Mouse (Mus musculus) gastrocnemius, postnatal 10 days (tissue): ENCODE measurements around the gene Zfp663. TPM values are rescaled to one million over a fixed set of nuclear protein-coding genes. Genes with fewer than 3 reads are reported as not detected.
A peak's percentile ranks its signal among the peaks of the same experiment; 100 is the strongest.

ENCODE experiments used
- DNase-seq: peaks from one replicate; pipeline ENCODE4 v3.0.0; 2021; ENCODE audit warnings: mixed read lengths
- total RNA-seq, 2 experiments: library from RNA; stranded (reverse); gene quantifications; 2 replicates each; pipeline ENCODE4 v1.2.3; 2021

Gene Zfp663
- total RNA-seq, 2 experiments from 2014 or later = 0.23 TPM; not detected in 1

DNA sequence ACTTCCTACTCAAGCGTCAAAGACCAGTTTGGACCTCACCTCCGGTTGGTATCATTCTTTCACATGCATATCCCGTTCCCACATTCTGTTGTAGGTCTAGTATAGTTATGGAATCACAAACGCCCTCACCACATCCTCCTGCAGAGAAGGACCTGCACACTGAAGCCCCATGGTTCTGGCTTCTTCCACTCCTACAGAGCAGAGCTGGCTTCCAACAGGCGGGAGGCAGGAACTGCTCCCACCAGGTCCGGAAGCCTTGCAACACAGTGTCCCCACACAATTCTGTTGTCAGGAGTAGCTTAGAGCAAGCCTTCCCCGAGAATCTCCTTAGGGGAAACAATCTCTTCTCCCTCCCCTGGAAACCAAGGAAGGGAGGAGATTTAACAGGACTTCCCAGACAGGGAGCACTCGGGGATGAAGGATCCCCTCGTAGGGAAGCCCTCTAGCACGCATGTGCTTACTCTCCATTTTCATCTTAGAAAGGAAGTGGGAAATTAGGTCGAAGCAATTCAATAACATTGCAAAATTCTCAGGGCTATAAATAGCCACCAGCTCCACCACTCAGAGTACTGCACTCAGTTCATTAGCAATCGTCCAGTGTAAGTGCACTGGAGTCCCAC, 47.9 kb downstream of the Zfp663 start:
- no peak for DNase-seq

DNA sequence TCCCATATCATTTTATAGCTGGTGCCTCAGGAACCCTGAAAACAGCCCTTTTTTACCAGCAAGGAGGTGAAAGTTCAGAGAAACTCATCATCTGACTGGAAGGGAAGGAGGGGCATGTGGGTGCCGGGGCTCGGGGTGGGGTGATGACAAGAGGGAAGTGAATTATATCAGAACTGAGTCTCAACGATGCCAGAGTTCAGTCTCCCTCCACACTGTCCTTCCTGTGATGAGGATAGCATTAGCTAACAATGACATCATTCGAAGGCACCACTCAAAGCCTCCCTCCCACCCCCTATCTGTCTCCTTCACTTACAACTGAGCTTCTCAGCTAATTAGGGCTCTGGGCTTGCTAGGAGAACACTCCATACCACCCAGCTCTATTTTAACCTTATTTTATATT, 49.0 kb downstream of the Zfp663 start:
- DNase-seq = no peak

DNA sequence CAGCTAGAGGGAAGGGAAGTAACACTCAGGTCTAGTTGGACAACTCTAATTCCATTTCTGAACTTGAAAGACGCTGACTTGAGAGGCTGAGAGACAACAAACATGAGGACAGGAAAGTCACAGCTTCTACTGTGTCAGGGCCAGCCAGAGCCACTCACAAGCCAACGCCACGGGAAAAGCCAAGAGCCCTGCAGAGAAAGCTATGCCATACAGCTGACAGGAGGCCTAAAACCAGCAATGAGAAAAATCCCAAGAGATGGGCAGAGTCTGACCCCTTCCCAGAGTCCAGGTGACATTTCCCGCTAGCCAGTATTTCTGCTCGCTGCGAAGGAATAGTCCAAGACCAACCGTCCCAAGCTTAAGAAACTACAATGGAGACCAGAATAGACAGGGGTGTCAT, 49.6 kb downstream of the Zfp663 start:
- DNase-seq = no peak

DNA sequence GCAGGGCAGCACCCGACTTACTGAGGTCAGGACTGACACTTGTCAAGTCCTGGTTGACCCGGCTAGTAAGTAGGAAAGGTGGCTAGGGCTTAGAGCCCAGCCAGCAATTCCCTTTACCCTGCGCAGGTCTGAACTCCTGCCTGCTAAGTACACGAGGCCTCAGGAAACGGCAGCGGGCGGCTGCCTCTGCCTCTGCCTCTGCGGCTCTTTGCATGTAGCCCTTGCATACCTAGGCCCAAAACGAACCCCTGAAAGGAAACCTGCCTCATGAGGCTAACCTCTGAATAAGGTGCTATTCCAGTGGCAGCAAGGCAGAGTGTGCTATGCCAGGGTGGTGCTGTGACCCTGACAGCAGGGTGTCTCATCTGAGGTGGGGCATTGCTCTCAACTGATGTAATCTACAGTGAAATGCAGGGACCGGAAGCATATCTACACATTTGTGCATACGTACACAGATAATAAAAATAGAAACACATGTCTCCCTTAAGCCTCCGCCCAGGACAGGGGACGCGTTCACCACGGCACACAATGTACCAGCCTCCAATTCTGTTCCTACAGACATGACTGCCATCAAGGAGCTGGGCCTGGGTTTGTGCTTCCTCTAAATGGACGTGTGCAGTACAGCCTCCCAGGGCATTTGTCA, 50.8 kb downstream of the Zfp663 start:
- no peak for DNase-seq

DNA sequence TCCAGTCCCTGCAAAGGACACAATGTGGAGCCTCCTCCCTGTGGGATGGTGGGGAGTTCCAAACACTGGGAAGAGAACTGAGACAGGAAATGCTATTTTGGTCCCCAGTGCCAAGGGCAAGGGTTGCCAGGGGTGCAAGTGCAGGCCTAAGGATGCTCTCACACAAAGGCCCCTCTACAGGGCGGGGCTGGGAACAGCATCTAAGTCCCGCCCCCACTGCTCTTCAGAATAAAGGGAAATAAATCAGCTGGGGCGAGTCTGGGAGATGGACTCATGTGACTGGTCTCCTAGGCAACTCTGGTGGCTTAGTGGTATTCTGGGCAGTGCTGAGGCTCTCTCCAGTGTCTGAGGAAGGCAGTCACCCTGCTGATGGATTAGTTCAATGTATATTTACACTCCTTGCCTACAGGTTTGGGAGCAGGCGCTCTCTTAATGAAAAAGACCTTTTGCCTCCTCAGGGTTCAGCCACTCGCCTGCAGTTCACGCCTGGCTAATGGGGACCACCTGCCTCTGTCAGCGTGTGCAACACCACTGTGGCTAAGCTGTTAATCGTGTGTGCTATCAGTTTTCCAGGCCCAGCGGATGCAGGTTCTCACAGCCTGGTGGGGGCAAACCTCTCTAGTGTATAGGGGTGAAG, 51.6 kb downstream of the Zfp663 start:
- DNase-seq = peak; percentile 40

DNA sequence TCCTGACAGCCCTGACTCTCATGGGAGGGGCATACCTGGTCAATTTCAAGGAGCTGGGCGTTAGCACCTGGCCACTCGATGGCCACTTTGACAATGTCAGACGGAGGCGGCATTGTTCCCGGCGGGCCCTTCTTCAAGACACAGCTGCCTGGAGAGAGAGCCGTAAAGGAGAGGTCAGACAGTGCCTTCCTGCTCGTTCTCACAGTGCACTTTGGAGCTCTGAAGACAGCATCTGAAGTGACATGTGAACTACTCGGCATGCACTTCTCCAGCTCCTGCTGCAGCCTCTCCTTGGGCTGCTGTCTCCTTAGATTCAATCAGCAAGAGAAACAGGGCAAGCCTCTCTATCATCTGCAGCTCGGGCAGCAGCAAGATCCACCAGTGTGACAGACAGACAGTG, 52.3 kb downstream of the Zfp663 start:
- DNase-seq = no peak

DNA sequence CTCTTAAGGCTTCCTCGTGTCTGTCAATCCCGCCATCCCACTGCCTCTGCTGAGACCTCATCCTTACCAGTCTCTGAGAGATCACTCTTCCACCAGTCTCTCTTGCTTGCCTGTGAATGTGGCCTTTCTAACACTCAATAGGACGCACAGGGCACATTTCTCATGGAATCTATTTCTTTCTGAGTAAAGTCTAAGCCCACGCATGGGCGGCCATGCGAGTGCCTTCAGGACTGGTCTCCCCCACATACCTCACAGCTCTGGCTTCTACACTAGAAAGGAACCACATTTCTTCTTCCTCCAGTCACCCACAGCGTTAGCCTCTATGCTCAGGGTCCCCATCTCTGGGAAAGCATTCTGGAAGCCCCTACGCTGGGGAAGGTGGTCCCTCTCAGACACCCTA, 54.3 kb downstream of the Zfp663 start:
- DNase-seq = no peak

DNA sequence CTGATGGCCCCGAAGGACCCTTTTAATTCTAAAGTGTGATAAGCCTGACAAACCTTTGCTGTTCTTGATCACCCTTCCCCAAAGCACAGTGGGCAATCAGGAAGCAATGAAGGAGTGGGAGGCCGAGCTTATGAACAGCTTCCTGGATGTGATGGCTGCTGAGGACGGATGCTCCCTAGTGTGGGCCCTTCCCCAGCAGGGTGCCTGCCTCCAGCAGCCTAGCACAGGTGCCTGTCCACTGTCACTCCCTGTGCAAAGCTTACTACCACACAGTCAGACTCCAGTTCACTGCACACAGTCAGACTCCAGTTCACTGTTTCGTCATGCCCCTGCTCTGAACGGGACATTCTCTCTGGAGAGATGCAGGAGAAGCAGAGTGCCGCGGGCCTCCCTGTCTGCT, 56.1 kb downstream of the Zfp663 start:
- DNase-seq = no peak

DNA sequence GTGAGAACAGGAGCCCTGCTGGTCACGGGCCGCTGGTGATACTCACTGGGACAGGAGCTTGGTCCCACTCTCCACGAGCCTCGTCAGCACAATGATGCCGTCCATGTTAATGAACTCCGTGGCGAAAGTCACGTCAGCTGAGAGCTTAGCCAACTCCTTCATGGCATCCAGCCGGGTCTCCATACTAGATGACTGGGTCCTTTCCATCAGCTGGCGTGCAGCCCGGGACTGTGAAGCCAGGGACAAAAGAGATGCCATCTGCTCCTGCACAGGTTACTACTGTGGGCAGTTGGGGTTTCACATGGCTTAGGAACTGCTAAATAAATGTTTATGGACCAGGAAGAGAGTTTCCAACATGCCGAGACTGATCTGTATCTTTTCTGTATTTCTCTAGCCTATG, 57.0 kb downstream of the Zfp663 start:
- no peak for DNase-seq

DNA sequence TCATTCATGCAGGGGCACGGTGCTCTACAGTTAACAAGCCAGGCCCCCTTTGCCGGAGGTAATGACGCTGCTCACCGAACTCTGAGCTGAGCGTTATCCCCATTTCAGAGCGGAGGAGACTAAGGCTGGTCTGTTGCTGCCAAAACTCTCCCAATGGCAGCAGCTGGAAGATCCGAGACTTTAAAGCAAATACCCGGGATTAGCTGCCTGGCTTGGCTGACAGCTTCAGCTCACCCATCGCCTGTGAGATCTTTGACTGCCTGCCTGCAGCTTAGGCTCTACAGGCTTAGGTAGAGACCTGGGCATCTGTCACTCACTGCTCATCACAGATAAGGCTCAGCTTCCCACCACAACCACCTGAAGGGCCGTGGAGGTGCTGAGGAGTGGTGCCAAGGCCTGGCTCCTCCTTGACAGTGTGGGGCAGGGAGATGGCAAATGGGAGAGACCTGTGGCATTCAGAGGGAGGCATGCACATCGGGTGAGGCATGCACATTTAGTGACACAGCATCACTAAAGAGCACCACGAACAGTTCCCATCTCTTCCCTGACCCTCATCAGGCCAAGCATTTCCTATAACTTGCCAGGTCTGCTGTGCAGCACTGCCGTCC, 57.6 kb downstream of the Zfp663 start:
- no peak for DNase-seq

DNA sequence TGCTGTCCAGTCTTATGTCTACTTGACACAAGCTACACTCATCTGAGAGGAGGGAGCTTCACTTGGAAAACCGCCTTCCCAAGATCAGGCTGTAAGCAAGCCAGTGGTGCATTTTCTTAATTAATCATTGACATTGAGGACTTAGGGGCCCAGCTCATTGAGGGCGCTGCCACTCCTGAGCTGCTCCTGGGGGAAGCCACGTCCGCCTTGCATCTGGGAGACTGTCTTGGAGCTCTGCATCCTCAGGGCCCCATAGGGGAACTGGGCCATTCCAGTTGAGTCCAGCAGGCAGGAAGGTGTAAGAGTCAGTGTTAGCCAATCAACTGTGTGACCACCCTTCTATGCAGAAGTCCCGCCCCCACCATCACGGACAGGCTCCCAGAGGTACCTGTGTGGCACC, 60.7 kb downstream of the Zfp663 start:
- DNase-seq = no peak

DNA sequence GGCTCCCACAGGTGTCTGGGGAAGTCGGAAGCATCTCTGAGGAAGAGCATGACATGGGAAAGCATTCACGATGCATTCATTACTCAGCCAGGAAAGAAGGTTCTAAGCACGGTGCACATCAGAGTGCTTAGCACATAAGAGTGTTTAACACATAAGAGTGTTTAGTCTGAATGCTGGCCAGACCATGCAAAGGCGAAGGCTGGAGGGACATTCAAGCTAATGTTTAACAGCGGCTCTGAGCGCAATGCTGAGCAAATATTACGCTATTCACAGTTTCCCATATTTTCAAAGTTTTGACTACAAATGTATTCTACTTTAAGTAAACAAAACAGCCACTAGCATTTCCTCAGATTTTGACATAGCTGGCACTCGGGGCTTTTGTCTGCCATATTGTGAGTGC, 63.1 kb downstream of the Zfp663 start:
- DNase-seq = no peak

DNA sequence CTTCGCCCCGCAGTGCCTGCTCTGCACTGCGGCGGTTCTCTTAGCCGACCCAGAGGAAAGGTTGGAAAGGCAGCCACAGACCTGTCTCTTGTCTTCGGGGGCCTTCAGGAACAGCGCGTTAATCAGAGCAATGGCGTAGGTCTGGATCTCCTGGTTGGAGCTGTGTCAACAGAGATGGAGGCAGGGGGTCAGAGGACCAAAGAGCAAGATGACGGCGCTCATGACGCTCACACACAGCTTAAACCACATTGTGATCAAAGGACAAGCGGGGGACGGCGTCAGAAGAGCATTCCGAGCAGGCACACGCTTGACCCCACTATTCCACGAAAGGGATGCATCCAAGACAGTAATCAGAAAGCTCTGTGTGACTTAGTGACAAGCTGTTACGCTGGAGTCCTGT, 63.7 kb downstream of the Zfp663 start:
- no peak for DNase-seq

DNA sequence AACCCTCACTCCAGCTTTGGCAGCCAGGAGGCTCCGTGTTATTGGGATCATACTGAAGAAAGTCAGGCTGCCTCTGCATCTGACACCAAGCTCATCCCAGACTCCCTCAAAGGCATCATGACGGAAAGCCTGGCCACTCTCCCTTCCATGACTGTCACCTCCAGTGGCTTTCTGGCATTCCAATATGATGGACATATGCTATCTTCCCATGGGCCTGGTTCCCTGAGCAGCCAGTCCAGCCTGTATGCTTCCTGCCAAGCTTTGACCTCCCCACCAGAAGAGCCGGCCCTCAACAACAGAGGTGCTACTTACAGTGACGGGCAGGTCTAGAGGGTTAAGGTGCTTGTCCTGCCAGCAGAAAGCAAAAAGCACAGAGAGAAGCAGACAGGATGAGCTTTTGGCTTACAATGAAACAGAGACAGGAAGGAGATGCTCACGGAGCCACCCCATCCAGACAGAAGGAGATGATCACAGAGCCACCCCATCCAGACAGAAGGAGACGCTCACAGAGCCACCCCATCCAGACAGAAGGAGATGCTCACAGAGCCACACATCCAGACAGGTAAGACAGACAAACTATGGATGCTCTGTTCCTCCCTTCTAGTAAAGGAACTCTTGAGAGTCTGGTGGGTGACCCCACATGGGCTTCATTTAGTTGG, 65.0 kb downstream of the Zfp663 start:
- no peak for DNase-seq

DNA sequence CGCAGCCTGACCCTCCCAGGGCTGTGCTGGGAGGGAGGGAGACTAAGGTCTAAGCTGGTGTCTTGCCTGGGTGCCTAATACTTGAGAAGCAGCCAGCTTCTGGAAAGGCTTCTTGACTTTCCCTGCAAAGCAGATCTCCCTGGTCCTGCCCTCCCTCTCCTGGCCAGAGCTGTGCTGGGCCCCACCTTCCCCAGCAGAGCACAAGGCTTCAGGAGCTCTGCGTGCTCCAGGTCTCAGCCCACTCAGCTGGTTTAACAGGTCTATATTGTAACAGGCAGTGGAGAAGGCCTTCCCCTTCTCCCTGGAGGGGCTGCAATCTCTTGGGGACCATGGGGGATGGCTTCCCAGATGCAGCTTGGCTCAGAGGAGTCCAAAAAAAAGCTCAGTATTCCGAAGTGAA, 67.1 kb downstream of the Zfp663 start:
- no peak for DNase-seq

Other genes starting within 250 kb of the Zfp663 start
- gene Cdh22, start 133.9 kb downstream of the Zfp663 start, total RNA-seq = under 1 TPM; 0.07 to 0.25 TPM
- gene Slc35c2, start 80.9 kb downstream of the Zfp663 start, total RNA-seq = 10 to 100 TPM; 17.5 to 18.6 TPM
- 10 to 100 TPM; 20.3 to 24.3 TPM for gene Elmo2, start 42.2 kb downstream of the Zfp663 start, total RNA-seq
- gene Zfp334, start 19.5 kb upstream of the Zfp663 start, total RNA-seq = 1 to 10 TPM; 2.8 to 3.9 TPM
- gene Ocstamp, start 31.7 kb upstream of the Zfp663 start, total RNA-seq = 1 to 10 TPM in 1 of 2 experiments, under 1 TPM in 1; 0.14 to 1.3 TPM
- under 1 TPM; 0.38 to 0.52 TPM for gene Slc13a3, start 104.5 kb upstream of the Zfp663 start, total RNA-seq
- 10 to 100 TPM in 1 of 2 experiments, 1 to 10 TPM in 1; 9.2 to 10.7 TPM for gene Trp53rka, start 124.6 kb upstream of the Zfp663 start, total RNA-seq
- gene Slc2a10, start 135.1 kb upstream of the Zfp663 start, total RNA-seq = 1 to 10 TPM; 3.4 to 4.9 TPM
- gene Eya2, start 226.3 kb upstream of the Zfp663 start, total RNA-seq = 1 to 10 TPM; 4.9 to 5.4 TPM